Mouse (Mus musculus) G1E (cell line): ENCODE measurements at regions not wholly inside any gene's neighbourhood (a gene's known extent, or its start where the extent isn't known, plus 50 kb on each side); places are given as distances from the start of the nearest gene placed in this dataset.

Experiments used
- CTCF ChIP-seq: IDR thresholded peaks from 2 replicates; pipeline ENCODE4 v1.5.1; 2012; ENCODE audit warnings: low read depth, low read length, inconsistent platforms, mixed read lengths
- GATA1 ChIP-seq: IDR thresholded peaks from 2 replicates; pipeline ENCODE4 v1.6.1; 2012; ENCODE audit warnings: borderline replicate concordance, low read length, inconsistent platforms, mixed read lengths
- POLR2AphosphoS5 ChIP-seq: IDR thresholded peaks from 2 replicates; pipeline ENCODE4 v1.6.1; 2012; ENCODE audit warnings: low read depth, low read length, inconsistent platforms; ENCODE audit not compliant: insufficient replicate concordance
- TAL1 ChIP-seq: conservative IDR thresholded peaks from 2 replicates; pipeline ENCODE4 v1.6.1; 2012; ENCODE audit warnings: low read depth, low read length, inconsistent platforms, mixed read lengths

GRCm38 (mm10) chr4:124130946-124131345 is 213.1 kb upstream of the 4930535I16Rik start:
- peak; percentile 42; the same call in 1 of the 2 replicates for TF ChIP-seq CTCF
- TF ChIP-seq TAL1: no peak
- TF ChIP-seq POLR2AphosphoS5: no peak
- TF ChIP-seq GATA1: no peak
